Mouse (Mus musculus): ENCODE data around the gene Xxylt1.

DNA sequence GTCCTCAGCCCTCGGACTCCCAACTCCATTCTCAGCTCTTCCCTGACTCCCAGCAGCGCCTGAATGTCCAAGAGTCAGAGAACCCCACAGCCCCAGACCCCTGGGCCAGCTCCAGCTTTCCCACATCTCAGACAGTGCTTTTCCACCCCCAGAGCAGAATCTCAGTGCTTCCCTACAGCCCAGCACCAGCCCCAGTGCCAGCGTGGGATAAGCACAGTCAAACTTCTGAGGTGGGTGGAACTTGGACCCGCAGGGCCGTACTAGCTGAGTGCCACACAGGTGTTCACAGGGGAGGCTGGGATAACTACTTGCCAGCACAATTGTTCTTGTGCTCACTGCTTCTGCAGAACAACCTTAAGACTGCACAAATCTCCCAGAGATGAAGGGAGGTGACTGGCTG, 149.0 kb downstream of the Xxylt1 start:
- TF ChIP-seq GATA1 (IDR thresholded peaks at IDR 0.05; ENCODE audit: borderline replicate concordance, low read length) (no peak), FLI1 (IDR thresholded peaks at IDR 0.05; ENCODE audit: low read length) (no peak)

All from megakaryocyte, embryonic 14.5 days (primary cell).